Mouse (Mus musculus): ENCODE results near the gene Igsf21. TPM values are rescaled to one million over a fixed set of nuclear protein-coding genes. Genes with fewer than 3 reads are reported as not detected.

The Igsf21 gene
- total RNA-seq, 2 experiments from 2014 or later, result 7.0 to 9.8 TPM

DNA sequence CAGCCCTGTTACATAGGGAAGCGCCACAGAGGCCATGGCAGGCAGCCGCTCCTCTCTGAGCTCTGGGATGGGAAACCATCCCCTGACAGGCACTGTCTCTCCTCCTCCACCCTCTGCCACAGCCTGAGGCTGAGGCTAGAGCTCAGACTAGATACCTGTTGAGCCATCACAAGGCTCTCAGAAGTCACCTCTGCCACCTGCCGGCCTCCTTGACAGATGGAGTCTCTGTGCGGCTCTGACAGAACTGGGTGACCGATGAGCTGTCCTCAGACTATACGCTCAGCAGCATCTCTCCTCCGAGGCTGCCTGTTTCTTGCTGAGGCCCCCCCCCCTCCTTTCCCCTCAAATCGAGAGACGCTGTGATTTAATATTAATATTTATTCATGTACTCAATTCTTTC lies 49.9 kb downstream of the Igsf21 start:
- no peak for DNase-seq

DNA sequence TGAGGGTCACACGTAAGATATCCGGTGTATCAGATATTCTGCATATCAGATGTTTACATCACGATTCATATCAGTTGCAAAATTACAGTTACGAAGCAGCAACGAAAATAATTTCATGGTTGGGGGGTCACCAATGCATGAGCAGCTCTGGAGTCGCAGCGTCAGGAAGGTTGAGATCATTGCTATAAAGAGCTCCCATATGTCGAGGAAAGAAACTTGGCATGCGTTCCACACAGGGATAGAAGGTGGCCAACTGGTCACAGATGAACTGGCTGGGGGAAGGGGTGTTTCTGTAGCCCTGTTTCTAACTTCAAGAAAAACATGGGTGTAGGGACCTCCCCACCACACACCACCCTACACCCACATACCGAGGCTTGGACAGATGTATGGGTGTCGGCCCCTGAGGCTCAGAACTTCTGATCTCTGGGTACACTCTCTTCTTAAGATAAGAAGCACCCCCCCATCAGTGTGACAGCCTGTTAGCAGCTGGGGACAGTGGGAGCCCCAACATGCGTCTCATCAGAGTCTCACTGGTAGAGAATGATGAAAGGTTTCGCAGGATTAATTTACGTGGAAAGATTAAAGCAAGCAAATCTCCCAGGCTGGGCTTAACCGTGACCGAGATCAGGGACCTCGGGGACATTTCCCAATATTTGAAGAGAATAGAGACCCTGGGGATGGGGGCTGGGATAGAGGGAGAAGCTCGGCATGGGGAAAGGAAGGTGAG lies 54.1 kb downstream of the Igsf21 start:
- no peak for DNase-seq

DNA sequence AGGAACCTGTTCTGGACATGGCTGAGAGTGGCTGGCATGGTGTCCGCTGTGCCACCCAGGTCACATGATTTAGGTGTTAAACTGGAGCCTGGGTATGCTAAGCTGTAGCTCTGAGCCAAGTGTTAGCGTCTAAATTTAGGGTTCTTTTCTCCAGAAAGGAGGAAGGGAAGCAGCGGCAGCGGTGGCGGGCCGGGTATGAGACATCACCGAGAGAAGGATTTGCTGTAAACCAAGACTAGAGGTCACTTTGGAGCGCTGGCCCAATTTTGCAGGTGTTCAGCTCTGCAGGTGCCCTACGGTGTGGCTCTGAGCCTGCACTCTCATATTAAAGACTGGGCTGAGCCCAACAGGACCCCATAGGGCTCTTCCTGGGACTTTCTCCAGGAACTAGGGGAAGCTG lies 57.0 kb downstream of the Igsf21 start:
- DNase-seq, result no peak

DNA sequence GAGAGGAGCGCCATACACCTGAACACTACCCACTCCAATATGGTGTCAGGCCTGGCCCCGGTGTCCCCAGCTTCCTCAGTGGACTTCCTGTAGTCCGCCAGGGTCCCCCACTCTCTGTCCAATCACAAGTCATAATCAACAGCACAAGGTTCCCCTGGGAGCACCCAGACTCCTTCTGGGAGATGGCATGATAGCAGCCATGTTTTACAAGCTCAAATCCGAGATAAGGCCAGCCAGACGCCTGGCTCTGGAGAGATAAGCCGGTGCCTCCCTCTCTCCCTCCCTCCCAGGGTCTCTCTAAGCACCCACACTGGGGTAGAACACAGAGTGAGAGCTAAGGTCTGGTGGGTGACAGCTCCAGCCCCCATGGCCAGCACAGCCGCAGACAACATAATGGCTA lies 58.0 kb downstream of the Igsf21 start:
- no peak for DNase-seq

DNA sequence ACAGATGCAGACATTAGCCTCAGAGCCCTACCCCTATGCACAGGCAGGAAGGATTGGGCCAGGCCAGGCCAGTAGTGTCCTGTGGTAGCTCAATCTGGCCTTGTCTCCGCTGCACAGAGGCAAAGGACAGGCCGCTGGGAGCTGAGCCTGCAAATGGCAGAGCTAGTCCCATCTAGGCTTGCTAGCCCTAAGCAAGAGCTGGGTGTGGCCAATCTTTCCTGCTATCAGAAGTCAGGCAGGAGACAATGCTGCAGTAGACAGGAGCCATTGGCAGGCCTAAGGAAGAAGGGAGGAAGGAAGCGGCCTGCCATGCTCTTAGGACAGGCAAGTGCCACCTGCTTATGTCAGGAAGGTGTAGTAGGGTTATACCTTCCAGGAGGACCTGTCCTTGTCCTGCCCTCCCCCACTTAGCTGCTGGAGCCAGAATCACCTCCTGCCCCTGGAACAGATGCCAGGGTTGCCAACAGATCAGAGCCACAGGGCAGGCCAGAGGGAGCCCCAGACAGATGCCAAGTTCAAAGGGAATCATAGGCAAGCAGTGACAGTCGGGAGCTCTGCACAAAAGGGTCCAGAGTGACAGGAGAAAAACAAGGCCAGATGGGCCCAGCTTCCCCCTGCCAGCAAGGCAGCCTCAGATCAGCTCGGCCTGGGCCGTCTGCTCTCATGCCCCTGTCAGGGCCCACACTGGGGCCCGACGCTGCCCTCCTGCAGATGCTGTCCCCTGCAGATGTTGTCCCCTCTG lies 59.0 kb downstream of the Igsf21 start:
- DNase-seq, result no peak

DNA sequence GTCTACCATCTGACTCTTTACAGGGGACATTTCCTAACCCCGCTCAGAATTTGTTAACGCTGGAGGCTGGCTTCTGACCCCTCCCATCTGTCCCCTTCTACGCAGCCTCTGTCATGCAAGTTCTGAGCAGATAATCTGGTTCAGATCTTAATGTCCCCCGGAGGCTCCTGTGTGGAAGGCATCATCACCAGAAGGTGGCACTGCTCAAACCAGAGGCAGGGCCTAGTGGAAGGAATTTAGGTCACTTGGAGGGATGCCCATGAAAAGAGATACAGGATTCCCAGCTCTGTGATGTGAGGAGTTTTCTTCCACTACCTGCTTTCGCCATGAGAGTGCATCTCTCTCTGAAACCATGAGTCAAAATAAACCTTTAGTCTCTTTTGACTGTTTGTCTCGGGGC lies 67.0 kb downstream of the Igsf21 start:
- DNase-seq, result no peak

DNA sequence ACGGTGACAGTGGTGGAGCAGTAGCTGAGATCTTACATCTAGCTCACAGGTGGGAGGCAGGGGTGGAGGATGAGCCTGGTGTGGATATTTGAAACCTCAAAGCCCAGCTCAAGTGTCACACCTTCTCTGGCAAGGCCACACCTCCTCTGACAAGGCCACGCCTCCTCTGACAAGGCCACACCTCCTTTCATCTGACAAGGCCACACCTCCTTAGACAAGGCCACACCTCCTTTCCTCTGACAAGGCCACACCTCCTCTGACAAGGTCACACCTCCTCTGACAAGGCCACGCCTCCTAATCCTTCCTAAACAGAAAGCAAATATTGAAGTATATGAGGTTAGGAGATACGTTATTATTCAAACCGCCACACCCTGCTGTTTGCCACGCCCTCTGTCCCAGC lies 69.5 kb downstream of the Igsf21 start:
- no peak for DNase-seq

DNA sequence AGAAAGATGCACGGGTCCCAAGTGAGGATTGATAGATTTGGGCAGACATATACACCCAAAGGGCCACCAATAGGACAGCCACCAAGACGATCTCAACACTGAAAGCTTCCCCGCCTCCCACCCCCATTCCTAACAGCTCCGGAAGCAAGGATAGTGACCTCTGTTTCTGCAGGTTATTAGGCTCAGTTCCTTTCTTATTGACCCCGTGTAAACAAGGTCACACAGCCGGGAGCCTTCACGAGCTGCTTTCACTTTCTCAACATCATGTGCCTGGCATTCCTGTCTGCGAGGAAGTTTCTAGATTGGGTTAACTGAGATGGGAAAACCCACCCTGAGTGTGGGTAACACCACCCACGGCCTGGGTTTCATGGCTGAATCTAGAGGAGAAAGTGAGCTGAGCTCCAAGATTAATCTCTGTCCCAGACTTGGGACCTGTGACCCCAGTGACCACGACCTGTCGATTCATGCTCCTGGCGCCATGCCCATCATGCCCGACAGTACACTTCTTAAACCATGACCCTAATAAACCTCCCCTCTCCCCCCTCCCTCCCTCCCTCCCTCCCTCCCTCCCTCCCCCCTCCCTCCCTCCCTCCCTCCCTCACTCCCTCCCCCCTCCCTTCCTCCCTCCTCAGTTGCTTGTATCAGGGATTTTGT lies 72.7 kb downstream of the Igsf21 start:
- peak; percentile 27 for DNase-seq

DNA sequence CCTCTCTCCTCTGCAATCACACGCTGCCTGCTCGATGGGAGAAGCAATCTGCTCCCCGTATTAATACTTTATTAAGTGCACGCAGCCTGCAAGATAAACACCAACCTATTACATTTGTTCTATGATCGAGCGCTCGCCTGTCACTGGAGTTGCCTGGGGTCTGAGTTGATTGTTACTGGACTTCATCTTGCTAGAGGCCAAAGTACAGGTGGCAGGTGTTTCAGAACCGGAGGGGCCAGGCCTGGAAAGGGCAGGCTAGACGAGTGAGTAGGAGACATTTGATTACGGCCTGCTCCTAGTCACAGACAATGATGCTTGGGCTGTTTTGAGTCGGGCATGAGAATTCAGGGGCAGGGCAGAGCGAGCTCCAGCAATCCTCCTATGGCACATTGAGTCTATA lies 73.5 kb downstream of the Igsf21 start:
- DNase-seq, result no peak

DNA sequence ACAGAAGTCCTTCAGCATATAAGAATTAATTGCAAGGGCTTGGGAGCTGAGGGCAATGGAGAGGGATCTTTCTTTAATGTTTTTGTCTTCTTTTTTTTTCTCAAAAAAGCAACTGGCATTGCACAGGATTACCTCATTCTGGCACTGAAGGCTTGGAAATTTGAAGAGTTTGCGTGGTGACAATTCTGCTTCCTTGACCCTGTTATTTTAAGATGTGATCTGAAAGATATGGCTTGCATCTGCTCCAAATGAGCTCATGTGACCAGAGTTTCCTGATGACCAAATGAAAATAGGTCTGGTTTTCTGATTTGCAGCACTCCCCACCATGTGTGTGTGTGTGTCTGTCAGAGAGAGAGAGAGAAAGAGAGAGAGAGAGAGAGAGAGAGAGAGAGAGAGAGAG lies 74.7 kb downstream of the Igsf21 start:
- DNase-seq, result no peak

DNA sequence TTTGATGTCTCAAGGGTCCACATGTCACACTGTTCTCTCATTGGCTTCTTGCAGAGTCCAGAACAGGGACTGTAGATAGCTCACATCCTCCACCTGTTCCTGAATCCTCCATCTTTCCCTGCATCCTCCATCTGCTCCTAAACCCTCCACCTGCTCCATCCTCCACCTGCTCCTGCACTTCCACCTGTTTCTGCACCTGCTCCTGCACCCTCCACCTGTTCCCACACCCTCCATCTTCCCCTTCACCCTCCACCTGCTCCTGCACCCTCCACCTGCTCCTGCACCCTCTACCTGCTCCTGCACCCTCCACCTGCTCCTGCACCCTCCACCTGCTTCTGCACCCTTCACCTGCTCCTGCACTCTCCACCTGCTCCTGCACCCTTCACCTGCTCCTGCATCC lies 75.4 kb downstream of the Igsf21 start:
- DNase-seq, result no peak

DNA sequence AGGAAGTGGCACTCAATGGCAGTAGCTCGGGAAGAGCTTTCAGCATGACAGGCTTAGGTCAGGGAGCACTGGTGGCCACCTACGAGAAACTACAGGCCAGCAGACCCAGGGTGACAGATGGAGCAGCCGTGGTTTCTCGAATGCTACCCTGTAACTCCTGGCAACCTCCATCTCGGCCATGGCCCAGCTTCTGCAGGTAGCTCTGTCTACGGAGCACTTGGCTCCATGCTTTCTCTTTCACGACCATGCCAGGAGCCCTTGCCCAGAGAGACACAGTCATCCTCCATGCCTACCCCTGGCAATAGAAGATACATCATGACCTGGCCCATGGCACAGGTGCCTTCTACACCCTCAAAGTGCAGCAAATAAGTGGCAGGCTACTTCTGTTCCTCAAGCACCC lies 80.7 kb downstream of the Igsf21 start:
- DNase-seq, result no peak

DNA sequence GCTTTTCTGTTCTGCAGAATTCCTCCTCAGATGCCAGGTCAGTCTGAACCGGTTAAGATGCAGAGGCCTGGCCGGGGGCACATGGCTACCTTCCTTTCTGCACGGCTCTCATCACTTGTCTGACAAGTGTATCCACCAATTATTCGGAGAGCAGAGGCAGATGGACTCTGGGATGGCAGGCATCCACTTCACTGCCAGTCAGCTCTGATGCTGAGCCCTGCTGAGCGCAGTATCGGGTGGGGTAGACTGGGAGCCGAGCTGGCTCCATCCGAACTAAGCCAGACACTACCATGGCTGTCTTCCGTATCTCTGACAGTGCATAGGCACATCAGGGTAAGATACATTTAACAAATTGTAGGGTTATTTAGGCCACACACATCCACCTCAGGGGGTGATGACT lies 81.9 kb downstream of the Igsf21 start:
- no peak for DNase-seq

DNA sequence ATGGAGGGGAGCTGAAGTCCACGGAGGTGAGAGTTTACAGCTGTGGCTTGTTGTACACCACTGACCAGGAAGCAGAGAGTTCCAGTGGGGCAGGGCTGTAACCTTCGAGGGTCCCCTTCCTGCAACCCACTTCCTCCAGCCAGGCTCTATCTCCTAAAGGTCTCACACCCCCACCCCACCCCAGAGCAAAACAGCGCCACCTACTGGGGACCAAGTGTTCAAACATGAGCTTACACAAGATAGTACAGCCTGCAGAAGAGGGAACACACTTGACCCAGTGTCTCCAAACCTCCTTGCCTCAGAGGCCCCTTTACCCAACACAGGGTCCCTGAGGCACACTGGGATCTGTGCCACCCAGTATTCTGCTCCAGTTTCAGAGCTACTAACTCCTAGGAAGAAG lies 87.0 kb downstream of the Igsf21 start:
- no peak for DNase-seq

DNA sequence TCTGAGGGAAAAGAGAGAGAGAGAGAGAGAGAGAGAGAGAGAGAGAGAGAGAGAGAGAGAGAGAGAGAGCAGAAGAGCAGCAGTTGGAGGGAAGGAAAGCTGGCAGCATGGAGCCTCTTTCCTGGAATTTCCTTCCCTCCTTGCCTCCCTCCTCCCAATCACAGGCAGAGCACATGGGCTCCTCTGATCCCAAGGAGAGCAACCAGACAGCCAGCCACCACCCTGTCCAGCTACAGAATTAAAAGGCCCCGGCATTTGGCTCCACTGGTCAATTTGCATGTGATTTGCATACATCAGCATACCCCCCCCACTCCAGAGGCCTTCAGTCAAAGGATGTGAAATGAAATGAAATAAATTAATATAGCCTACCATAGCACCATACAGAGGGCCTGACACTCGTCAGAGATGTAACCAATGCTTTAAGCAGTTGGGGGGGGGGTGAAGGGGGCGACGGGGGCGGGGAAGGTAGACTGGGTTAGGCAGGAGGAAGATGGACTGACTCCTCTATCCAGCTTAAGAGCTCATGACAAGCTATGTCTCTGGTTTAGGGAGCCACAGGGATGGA lies 91.6 kb downstream of the Igsf21 start:
- DNase-seq, result no peak

DNA sequence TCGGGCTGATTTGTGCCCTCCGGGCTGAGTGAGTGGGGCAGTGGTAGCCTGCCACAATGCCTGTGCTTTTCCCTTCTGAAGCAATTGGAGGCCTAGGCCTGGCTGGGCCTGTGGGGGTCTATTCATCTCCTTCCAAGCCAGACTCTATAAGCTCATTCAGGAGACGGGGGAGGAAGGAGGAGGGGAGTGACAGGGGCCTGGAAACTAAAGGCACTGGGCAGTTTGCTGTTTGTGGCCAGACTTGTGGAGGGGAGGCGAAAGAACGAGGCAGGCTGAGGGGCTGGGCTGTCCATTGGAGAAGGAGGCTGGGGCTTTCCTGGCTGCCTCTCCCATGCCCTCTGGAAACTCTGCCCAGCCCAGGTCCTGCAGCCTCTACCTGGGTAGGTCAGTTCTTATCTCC lies 92.1 kb downstream of the Igsf21 start:
- no peak for DNase-seq

DNA sequence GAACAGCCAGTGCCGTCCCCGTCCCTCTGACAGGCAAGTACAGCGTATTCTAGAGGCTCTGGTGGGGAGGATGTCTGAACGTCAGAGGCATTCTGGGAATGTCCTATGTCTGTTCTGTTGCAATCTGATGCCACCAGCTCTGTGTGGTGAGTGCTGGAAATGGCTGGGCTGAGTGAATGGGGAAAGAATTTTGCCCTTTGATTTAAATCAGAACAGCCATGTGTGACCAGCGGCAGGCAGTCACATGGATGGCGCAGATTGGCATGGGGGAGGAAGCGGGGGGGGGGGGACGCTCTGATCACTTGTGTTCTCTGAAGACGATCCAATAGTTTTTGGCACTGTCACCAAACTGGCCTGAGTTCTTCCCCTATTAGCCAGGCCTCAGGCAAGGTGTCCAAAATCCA lies 92.9 kb downstream of the Igsf21 start:
- no peak for DNase-seq

DNA sequence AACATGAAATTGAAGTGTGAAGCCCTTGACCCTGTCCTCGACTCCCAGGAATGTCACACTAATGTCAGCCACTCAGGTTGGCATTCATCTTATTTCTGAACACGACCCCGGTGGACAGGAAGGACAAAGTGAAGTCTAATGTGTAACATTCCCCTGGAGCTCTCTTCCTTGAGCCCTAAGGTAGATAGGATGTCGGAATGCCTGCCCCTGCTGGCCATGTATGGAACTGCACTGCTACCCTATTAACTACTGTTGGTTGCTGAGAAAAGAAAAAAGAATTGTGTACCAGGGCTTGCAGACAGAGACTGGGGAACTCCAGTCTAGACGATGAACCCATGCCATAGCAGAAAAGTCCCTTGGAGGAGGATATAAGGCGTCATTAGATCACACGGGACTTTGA lies 93.5 kb downstream of the Igsf21 start:
- peak; percentile 60 for DNase-seq

DNA sequence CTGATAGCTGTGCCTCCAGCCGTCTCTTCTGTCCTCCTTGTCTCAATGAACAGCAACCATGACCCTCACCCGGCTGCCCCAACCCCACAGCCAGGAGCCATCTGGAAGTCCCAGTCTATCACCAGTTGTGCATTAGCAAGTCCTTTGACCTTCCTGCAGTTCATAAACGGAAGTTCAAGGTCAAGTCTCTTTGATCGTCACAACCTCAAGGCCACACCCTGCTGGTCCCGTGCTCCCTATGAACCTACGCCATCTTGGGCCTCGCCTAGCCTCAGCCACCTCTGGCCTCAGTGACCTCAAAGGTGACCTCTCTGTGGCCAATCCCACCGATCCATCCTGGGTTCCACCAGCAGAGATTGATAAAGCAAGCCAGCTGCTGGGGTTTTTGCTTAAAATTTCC lies 96.9 kb downstream of the Igsf21 start:
- DNase-seq, result no peak

DNA sequence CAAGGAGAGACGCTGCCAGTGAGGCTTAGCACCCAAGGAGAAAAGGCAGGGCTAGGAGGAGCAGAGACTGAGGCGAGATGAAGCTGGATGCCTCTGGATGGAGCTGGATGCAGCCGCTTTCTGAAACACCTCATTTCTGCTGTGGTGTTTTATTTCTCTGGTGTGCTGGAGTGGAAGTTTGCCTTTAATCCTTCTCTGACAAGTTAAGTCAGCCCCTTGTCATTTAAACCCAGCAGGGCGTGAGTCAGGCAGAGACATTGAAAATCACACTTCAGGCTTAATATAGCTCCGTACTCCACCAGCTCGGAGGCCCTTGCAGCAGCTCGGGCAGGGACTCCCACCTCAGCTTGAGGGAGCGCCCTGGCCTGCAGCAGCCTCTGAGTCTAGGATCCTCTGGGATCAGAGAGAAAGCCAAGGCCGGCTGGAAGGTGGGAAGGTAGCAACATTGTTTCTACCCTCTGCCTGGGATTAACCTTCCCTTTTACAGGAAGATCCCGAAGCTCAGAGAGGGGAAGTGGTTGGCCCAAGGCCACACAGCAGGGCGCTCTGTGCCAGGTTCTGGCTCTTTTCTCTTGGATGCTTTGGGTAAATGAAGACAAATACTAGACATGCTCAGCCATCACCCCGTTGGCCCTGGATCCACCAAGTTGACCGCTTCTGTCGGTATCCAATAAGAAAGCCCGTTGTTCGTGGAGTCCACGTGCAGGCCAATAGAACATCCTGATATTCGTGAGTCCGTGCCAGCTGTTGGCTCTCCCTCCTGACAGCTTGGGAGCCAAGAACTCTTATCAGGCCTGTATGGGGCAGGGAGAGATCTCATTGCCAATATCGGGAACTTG lies 98.5 kb downstream of the Igsf21 start:
- no peak for DNase-seq

DNA sequence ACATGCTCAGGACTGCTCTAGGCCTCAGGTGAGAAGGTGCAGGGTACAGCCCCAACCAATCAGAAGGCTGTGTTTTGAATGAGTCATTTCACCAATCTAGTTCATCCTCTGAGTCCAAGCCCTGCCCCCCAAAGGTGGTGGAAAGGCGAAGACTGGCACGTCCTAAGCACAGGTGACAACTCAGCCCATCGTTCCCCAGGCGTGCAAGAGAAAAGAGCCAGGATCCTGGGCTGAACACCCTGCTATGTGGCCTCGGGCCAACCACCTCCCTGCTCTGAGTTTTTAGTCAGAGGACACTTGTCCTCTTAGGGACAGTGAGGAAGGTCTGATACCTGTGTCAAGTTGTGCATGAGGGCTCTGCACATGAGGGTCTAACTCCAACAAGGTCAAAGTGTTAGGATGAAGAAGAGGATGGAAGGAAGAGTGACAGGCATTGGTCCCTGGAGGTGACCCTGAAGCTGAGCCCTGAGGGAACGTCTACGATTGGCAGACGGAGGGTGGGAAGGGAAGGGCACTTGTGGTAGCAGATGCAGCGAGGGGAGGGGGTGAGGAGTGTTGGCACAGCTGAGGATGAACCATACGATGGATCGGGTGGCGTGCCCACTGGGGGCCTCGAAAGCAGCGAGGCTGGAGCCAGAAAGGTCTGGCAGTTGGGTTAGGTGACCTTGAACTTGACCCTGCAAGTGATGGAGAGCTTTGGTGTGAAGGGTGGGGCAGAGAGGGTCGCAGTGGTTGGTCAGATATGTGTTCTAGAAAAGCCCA lies 99.3 kb downstream of the Igsf21 start:
- no peak for DNase-seq

All from adrenal gland, postnatal 10 days (tissue).